8 mouse cellular contexts compared by ENCODE assay signal in the genomic region with DNA sequence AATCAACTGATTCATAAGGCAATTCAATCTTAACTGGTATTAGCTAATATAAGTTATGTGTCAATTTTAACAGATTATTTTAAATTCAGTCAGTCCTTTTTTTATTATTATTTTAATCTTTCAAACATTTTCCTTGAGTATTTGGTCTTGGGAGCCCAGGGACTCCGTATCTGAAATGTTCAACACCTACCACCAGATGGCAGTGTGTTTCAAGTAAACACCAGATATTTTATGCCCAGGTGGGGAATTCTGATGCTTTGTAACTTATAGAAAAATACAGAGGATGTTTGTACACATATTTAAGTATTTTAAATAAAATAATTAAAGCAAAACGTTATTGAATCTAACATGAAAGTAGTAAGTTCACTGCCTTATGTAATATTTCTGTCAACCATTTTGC.
DNase-seq lines count a peak whose midpoint lies in the region; ATAC-seq lines count a peak whose summit lies in the region.

No protein-coding gene starts in this region.

- DNase-seq in gastrocnemius, postnatal 10 days = peak; percentile 5
- DNase-seq in gastrocnemius, postnatal 36 days = no peak
- DNase-seq in lung, postnatal 10 days = peak; percentile 5
- DNase-seq in lung, adult 18-20 months = no peak
- peak; percentile 7 for DNase-seq in c-Kit-positive CD71-negative TER-119-negative erythroid progenitor cells, embryonic 14.5 days (ENCODE audit: low read depth)
- DNase-seq in layer of hippocampus, postnatal 14 days (ENCODE audit: low spot score in 2 of 2) = no peak
- DNase-seq in gastrocnemius, adult 8-10 months (ENCODE audit: low spot score in 2 of 2) = no peak

- 0 out of 2 replicates have a peak, but pooled peaks have one; percentile 61 for ATAC-seq in megakaryocyte-erythroid progenitor cell, adult 5-6 weeks (replicated peaks; ENCODE audit: low FRiP score, low TSS enrichment, poor library complexity, severe bottlenecking)

- intact Hi-C loops in gastrocnemius, postnatal 36 days (cut with DNase I) = loop anchor here (10.0 kb wide), 1 partner anchor 1297 kb away; no protein-coding TSS in a partner anchor

Comparison
In these comparisons a context has a peak if more than half of its experiments do, and no peak if none do; other contexts are left out.
1. DNase-seq: peak in gastrocnemius, postnatal 10 days (single experiment), lung, postnatal 10 days (single experiment) and c-Kit-positive CD71-negative TER-119-negative erythroid progenitor cells, embryonic 14.5 days (single experiment); none in gastrocnemius, postnatal 36 days (0 of 2), lung, adult 18-20 months (0 of 2), layer of hippocampus, postnatal 14 days (0 of 2) and gastrocnemius, adult 8-10 months (0 of 2).